Mouse (Mus musculus): Measurements from ENCODE around the gene Slc9a7. TPM values are rescaled to one million over a fixed set of nuclear protein-coding genes. Genes with fewer than 3 reads are reported as not detected.

The Slc9a7 gene
- total and polyA plus RNA-seq, 3 experiments = 2.1 to 4.8 (median 3.8) TPM

- no peak for TF ChIP-seq POLR2A (IDR thresholded peaks at IDR 0.05; ENCODE audit: insufficient read depth, low read depth, low read length)
- TF ChIP-seq EP300 (IDR thresholded peaks at IDR 0.05; ENCODE audit: insufficient read depth, low read depth, low read length) = no peak
- no peak for TF ChIP-seq CTCF (IDR thresholded peaks at IDR 0.05)
- Histone ChIP-seq H3K27ac (no peak overlapping the region), H3K36me3 (ENCODE audit: control insufficient read depth, insufficient read depth, low read length) (no peaks in the 10 kb centered on the region), H3K4me3 (peak overlapping the region; percentile 46; the same call in 1 of the 2 replicates), H3K79me2 (replicated peaks; ENCODE audit: control insufficient read depth, insufficient read depth, low read length) (no peaks in the 10 kb centered on the region), H3K27me3 (ENCODE audit: control insufficient read depth, insufficient read depth, low read length) (no peaks in the 10 kb centered on the region), H3K4me1 (ENCODE audit: control insufficient read depth, insufficient read depth, low read length) (no peaks in the 10 kb centered on the region), H3K9ac (ENCODE audit: low read depth, low read length) (0 out of 2 replicates have a peak overlapping the region, but pooled peaks have one; percentile 59)
- DNase-seq = no peak
- WGBS = 54% methylated on average over 11 of the region's 11 CpGs
- intact Hi-C loops (cut with DNase I) = no loop called here
Observed at GRCm38 (mm10) chrX:20292040-20292417, 422 bp upstream of the Slc9a7 start.

GRCm38 (mm10) chrX:20290715-20291114 is 892 bp downstream of the Slc9a7 start:
- no peaks in the 10 kb centered on the region for H3K36me3 ChIP-seq (ENCODE audit: control insufficient read depth, insufficient read depth, low read length)
- no peaks in the 10 kb centered on the region for H3K4me1 ChIP-seq (ENCODE audit: control insufficient read depth, insufficient read depth, low read length)
- TF ChIP-seq CTCF (IDR thresholded peaks at IDR 0.05) = no peak
- no peak for TF ChIP-seq POLR2A (IDR thresholded peaks at IDR 0.05; ENCODE audit: insufficient read depth, low read depth, low read length)
- TF ChIP-seq EP300 (IDR thresholded peaks at IDR 0.05; ENCODE audit: insufficient read depth, low read depth, low read length) = no peak
- intact Hi-C loops (cut with DNase I) = no loop called here
- no peaks in the 10 kb centered on the region for H3K79me2 ChIP-seq (replicated peaks; ENCODE audit: control insufficient read depth, insufficient read depth, low read length)
- DNase-seq = no peak
- no peak overlapping the region for H3K9ac ChIP-seq (ENCODE audit: low read depth, low read length)
- no peaks in the 10 kb centered on the region for H3K27me3 ChIP-seq (ENCODE audit: control insufficient read depth, insufficient read depth, low read length)
- no peak overlapping the region for H3K4me3 ChIP-seq
- H3K27ac ChIP-seq = no peak overlapping the region
- whole genome bisulfite sequencing = 27% methylated on average over 5 of the region's 5 CpGs

- no peak overlapping the region for H3K4me3 ChIP-seq
- H3K36me3 ChIP-seq (ENCODE audit: control insufficient read depth, insufficient read depth, low read length) = no peaks in the 10 kb centered on the region
- no peak for DNase-seq
- H3K4me1 ChIP-seq (ENCODE audit: control insufficient read depth, insufficient read depth, low read length) = no peaks in the 10 kb centered on the region
- H3K27me3 ChIP-seq (ENCODE audit: control insufficient read depth, insufficient read depth, low read length) = no peaks in the 10 kb centered on the region
- TF ChIP-seq EP300 (IDR thresholded peaks at IDR 0.05; ENCODE audit: insufficient read depth, low read depth, low read length) (no peak), POLR2A (IDR thresholded peaks at IDR 0.05; ENCODE audit: insufficient read depth, low read depth, low read length) (no peak), CTCF (IDR thresholded peaks at IDR 0.05) (no peak)
- no peaks in the 10 kb centered on the region for H3K79me2 ChIP-seq (replicated peaks; ENCODE audit: control insufficient read depth, insufficient read depth, low read length)
- no peak overlapping the region for H3K9ac ChIP-seq (ENCODE audit: low read depth, low read length)
- 68% methylated on average over 3 of the region's 3 CpGs for WGBS
- intact Hi-C loops (cut with DNase I) = loop anchor here (2.0 kb wide), 1 partner anchor 20 kb away; no protein-coding TSS in a partner anchor
- no peak overlapping the region for H3K27ac ChIP-seq
Observed at GRCm38 (mm10) chrX:20288674-20289073, 2.9 kb downstream of the Slc9a7 start.

GRCm38 (mm10) chrX:20286254-20286653 is 5.4 kb downstream of the Slc9a7 start:
- Histone ChIP-seq H3K9ac (ENCODE audit: low read depth, low read length) (no peak overlapping the region), H3K4me1 (ENCODE audit: control insufficient read depth, insufficient read depth, low read length) (no peaks in the 10 kb centered on the region), H3K27me3 (ENCODE audit: control insufficient read depth, insufficient read depth, low read length) (no peaks in the 10 kb centered on the region), H3K36me3 (ENCODE audit: control insufficient read depth, insufficient read depth, low read length) (no peaks in the 10 kb centered on the region), H3K79me2 (replicated peaks; ENCODE audit: control insufficient read depth, insufficient read depth, low read length) (no peaks in the 10 kb centered on the region), H3K27ac (no peak overlapping the region), H3K4me3 (no peak overlapping the region)
- intact Hi-C loops (cut with DNase I) = no loop called here
- DNase-seq = no peak
- 52% methylated on average over 2 of the region's 2 CpGs for WGBS
- no peak for TF ChIP-seq EP300 (IDR thresholded peaks at IDR 0.05; ENCODE audit: insufficient read depth, low read depth, low read length)
- TF ChIP-seq CTCF (IDR thresholded peaks at IDR 0.05) = no peak
- no peak for TF ChIP-seq POLR2A (IDR thresholded peaks at IDR 0.05; ENCODE audit: insufficient read depth, low read depth, low read length)

- H3K36me3 ChIP-seq (ENCODE audit: control insufficient read depth, insufficient read depth, low read length) = no peaks in the 10 kb centered on the region
- no peaks in the 10 kb centered on the region for H3K27me3 ChIP-seq (ENCODE audit: control insufficient read depth, insufficient read depth, low read length)
- H3K4me3 ChIP-seq = no peak overlapping the region
- intact Hi-C loops (cut with DNase I) = no loop called here
- DNase-seq = no peak
- no peaks in the 10 kb centered on the region for H3K4me1 ChIP-seq (ENCODE audit: control insufficient read depth, insufficient read depth, low read length)
- no peaks in the 10 kb centered on the region for H3K79me2 ChIP-seq (replicated peaks; ENCODE audit: control insufficient read depth, insufficient read depth, low read length)
- 56% methylated on average over 6 of the region's 6 CpGs for WGBS
- H3K9ac ChIP-seq (ENCODE audit: low read depth, low read length) = no peak overlapping the region
- TF ChIP-seq EP300 (IDR thresholded peaks at IDR 0.05; ENCODE audit: insufficient read depth, low read depth, low read length) (no peak), POLR2A (IDR thresholded peaks at IDR 0.05; ENCODE audit: insufficient read depth, low read depth, low read length) (no peak), CTCF (IDR thresholded peaks at IDR 0.05) (no peak)
- no peak overlapping the region for H3K27ac ChIP-seq
Observed at GRCm38 (mm10) chrX:20279424-20279823, 12.2 kb downstream of the Slc9a7 start.

GRCm38 (mm10) chrX:20273854-20274253 is 17.8 kb downstream of the Slc9a7 start:
- no peaks in the 10 kb centered on the region for H3K79me2 ChIP-seq (replicated peaks; ENCODE audit: control insufficient read depth, insufficient read depth, low read length)
- TF ChIP-seq CTCF (IDR thresholded peaks at IDR 0.05) (no peak), POLR2A (IDR thresholded peaks at IDR 0.05; ENCODE audit: insufficient read depth, low read depth, low read length) (no peak), EP300 (IDR thresholded peaks at IDR 0.05; ENCODE audit: insufficient read depth, low read depth, low read length) (no peak)
- H3K36me3 ChIP-seq (ENCODE audit: control insufficient read depth, insufficient read depth, low read length) = no peaks in the 10 kb centered on the region
- DNase-seq = no peak
- no peaks in the 10 kb centered on the region for H3K4me1 ChIP-seq (ENCODE audit: control insufficient read depth, insufficient read depth, low read length)
- H3K27me3 ChIP-seq (ENCODE audit: control insufficient read depth, insufficient read depth, low read length) = no peaks in the 10 kb centered on the region
- no peak overlapping the region for H3K27ac ChIP-seq
- H3K4me3 ChIP-seq = no peak overlapping the region
- no peak overlapping the region for H3K9ac ChIP-seq (ENCODE audit: low read depth, low read length)
- intact Hi-C loops (cut with DNase I) = no loop called here

Measured in heart, adult 2 months (tissue).